Mouse (Mus musculus) lung, adult 2 months (tissue): Measurements from ENCODE around the gene Casz1. TPM values are rescaled to one million over a fixed set of nuclear protein-coding genes. Genes with fewer than 3 reads are reported as not detected.
A peak's percentile ranks its signal among the peaks of the same experiment; 100 is the strongest.

Source experiments
- DNase-seq: peaks from one replicate; pipeline ENCODE4 v3.0.0; 2022
- H3K4me1 ChIP-seq: fragments of 200-500 bp; 2 replicates; pipeline ENCODE4 v1.6.1; 2011; ENCODE audit warnings: low read length; ENCODE audit not compliant: control insufficient read depth, insufficient read depth
- H3K4me3 ChIP-seq: fragments of 200-500 bp; replicated peaks from 2 replicates; pipeline ENCODE3; 2011; ENCODE audit warnings: low read depth, mild to moderate bottlenecking, control low read depth, low read length; ENCODE audit errors: extremely low read depth
- CTCF ChIP-seq: fragments of 200-500 bp; IDR thresholded peaks from 2 replicates; pipeline ENCODE4 v1.5.1; 2011; ENCODE audit warnings: mild to moderate bottlenecking, low read length, control low read depth; ENCODE audit not compliant: insufficient read depth
- POLR2A ChIP-seq: fragments of 200-500 bp; IDR thresholded peaks from 2 replicates; pipeline ENCODE4 v1.6.1; 2011; ENCODE audit warnings: low read depth, mild to moderate bottlenecking, control low read depth, low read length, borderline replicate concordance; ENCODE audit errors: extremely low read depth
- WGBS: fragments of 180-500 bp; shearing (Covaris S2); methylation state at CpG from one replicate; pipeline ENCODE4 v1.1.7; 2018; 5-methylcytosine and 5-hydroxymethylcytosine counted together
- polyA plus RNA-seq: library from polyadenylated mRNA; depleted of rRNA; stranded (reverse); fragments of >200 nt; gene quantifications from 2 replicates; pipeline ENCODE4 v1.2.3, GENCODE M21; 2012

Gene Casz1
- polyA plus RNA-seq, 1 experiment = 68.7 TPM

- no peak overlapping the region for H3K4me3 ChIP-seq
- 9% methylated on average over 4 of the region's 4 CpGs for WGBS
- H3K4me1 ChIP-seq = no peaks in the 10 kb centered on the region
- TF ChIP-seq POLR2A = no peak
- TF ChIP-seq CTCF = no peak
- DNase-seq = no peak
Observed at GRCm38 (mm10) chr4:148795038-148795437, 9.2 kb upstream of the Casz1 start.

GRCm38 (mm10) chr4:148797475-148798324 lies 6.5 kb upstream of the Casz1 start:
- TF ChIP-seq POLR2A (peak; percentile 38; the same call in 1 of the 2 replicates), CTCF (no peak)
- WGBS = 53% methylated on average over 12 of the region's 12 CpGs

GRCm38 (mm10) chr4:148803031-148803430 lies 1.2 kb upstream of the Casz1 start:
- no peak for DNase-seq
- Histone ChIP-seq H3K4me1 (no peaks in the 10 kb centered on the region), H3K4me3 (no peak overlapping the region)
- WGBS = 69% methylated on average over 4 of the region's 4 CpGs
- no peak for TF ChIP-seq POLR2A
- TF ChIP-seq CTCF = no peak

More at GRCm38 (mm10) chr4:148797475-148798324, 6.5 kb upstream of the Casz1 start:
- Histone ChIP-seq H3K4me1 (no peaks in the 10 kb centered on the region), H3K4me3 (no peak overlapping the region)
- peak; percentile 79 for DNase-seq

GRCm38 (mm10) chr4:148803636-148804035 lies 593 bp upstream of the Casz1 start:
- H3K4me1 ChIP-seq = no peaks in the 10 kb centered on the region
- DNase-seq = no peak
- H3K4me3 ChIP-seq = no peak overlapping the region
- WGBS = 32% methylated on average over 10 of the region's 10 CpGs
- no peak for TF ChIP-seq POLR2A
- TF ChIP-seq CTCF = no peak

- no peaks in the 10 kb centered on the region for H3K4me1 ChIP-seq
- peak overlapping the region; percentile 73 for H3K4me3 ChIP-seq
- no peak for DNase-seq
- TF ChIP-seq POLR2A (no peak), CTCF (no peak)
- WGBS = 1% methylated on average over 16 of the region's 16 CpGs
Observed at GRCm38 (mm10) chr4:148804780-148805160, 541 bp downstream of the Casz1 start.

GRCm38 (mm10) chr4:148805161-148805810 lies 1.1 kb downstream of the Casz1 start:
- H3K4me1 ChIP-seq = no peaks in the 10 kb centered on the region
- WGBS = under 1% methylated on average over 42 of the region's 42 CpGs
- peak overlapping the region; percentile 73 for H3K4me3 ChIP-seq
- no peak for DNase-seq
- TF ChIP-seq CTCF (no peak), POLR2A (no peak)

- H3K4me1 ChIP-seq = no peaks in the 10 kb centered on the region
- TF ChIP-seq CTCF (no peak), POLR2A (0 out of 2 replicates have a peak, but pooled peaks have one; percentile 19)
- H3K4me3 ChIP-seq = peak overlapping the region; percentile 73
- peak; percentile 69 for DNase-seq
- WGBS = 1% methylated on average over 62 of the region's 64 CpGs
Observed at GRCm38 (mm10) chr4:148805811-148806747, 1.9 kb downstream of the Casz1 start.

- Histone ChIP-seq H3K4me1 (no peaks in the 10 kb centered on the region), H3K4me3 (peak overlapping the region; percentile 64)
- DNase-seq = peak; percentile 65
- WGBS = 2% methylated on average over 24 of the region's 26 CpGs
- TF ChIP-seq CTCF (no peak), POLR2A (0 out of 2 replicates have a peak, but pooled peaks have one; percentile 3)
Observed at GRCm38 (mm10) chr4:148806836-148807235, 2.6 kb downstream of the Casz1 start.

- peaks cover 3% of the 10 kb centered on the region; the same call in 1 of the 2 replicates for H3K4me1 ChIP-seq
- WGBS = 11% methylated on average over 9 of the region's 9 CpGs
- H3K4me3 ChIP-seq = no peak overlapping the region
- TF ChIP-seq CTCF = no peak
- no peak for TF ChIP-seq POLR2A
- no peak for DNase-seq
Observed at GRCm38 (mm10) chr4:148807397-148807796, 3.2 kb downstream of the Casz1 start.
